Mouse (Mus musculus) mesoderm, embryonic 11.5 days (tissue): ENCODE data around the gene Dtx1.

Experiments
- DNase-seq: peaks from one replicate; pipeline ENCODE4 v3.0.0-alpha.2; 2012; ENCODE audit warnings: low read depth, low spot score

Gene Dtx1

DNA sequence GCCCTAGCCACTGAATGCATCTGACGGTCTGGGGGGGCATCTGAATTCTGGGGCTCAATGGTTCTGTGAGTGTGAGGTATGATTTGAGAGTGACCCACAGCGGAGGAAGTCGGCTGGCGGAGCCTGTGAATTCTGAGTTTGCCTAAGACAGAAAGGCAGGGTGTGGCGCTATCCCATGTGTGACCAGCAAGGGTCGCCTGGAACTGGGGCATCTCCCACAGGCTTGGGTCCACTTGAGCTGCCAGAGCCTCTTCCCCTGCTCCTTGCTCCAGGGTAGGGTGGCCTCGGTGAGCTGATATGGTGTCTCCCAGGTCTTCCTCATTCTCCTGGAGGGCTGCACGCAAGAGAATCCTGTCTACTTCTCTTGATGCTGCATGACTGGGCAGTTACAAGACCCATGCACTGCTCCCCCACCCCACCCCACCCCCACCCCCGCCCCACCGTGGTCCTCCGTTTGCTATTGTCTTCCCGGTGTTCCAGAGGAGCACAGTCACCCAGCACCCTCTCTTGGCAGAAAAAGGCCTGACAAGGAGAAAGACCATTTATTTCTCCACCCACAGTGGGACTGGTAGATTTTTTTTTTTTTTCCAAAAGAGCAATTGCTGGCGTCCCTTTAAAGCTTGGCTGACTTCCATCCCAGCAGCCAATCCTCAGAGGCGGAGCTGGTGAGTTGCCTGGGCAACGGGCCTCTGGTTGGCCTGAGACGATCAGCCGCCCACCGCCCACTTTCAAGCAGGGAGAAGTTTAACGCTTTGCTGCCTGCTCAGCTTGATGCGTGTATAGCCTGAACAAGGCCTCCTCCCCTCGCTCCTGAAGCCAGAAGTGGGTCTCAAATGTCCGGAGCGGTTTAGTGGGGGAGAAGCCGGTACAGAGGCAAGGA lies 31.8 kb downstream of the Dtx1 start:
- peak; percentile 94 for DNase-seq

DNA sequence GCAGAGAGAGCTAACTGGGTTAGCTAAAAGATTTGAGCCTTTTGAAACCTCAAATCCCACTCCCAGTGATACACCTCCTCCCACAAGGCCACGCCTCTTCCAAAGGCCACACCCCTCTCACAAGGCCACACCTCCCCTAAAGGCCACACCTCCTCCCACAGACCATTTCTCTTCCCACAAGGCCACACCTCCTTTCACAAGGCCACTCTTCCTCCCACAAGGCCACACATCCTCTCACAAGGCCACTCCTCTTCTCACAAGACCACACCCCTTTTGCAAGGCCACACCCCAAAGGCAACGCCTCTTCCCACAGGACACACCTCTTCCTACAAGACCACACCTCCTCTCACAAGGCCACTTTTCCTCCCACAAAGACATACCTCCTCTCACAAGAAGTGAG lies 34.2 kb downstream of the Dtx1 start:
- no peak for DNase-seq

DNA sequence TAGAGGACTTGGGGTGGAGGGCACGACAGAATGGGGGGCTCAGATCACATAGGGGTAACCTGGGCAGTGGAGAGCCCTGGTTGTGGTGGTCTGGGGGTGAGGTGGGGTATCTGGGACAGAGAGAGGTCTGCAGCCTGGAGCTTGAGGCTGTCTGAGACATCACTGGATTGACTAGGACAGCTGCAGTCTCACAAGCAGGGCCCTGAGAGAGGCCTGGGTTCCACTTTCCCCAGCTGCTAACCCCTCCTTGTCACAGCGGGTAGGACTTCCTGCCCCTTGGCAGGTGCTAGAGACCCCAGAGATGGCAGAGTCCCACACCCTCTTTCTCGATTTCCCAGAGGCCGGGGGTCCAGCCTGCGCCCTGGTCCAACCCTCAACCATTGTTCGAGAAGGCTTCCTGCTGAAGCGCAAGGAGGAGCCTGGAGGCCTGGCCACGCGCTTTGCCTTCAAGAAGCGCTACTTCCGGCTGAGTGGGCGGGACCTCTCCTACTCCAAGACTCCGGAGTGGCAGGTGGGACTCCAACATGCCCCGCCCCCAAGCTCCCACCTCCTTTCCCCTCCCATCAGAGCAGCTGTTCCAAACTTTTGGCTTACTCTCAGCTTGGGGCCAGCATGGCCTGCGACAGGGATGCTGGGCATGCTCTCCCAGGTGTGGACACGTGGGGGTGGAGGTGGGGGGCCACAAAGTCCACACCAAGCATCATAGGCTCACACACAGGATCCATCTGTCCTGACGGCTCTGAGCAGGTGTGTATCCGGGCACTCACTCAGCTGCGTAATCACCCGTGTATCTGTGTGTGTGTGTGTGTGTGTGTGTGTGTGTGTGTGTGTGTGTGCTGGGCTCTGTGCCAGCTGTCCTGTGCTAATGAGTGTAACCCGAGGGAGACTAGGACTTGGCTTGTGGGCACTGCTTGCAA lies 37.2 kb downstream of the Dtx1 start:
- peak; percentile 59 for DNase-seq

DNA sequence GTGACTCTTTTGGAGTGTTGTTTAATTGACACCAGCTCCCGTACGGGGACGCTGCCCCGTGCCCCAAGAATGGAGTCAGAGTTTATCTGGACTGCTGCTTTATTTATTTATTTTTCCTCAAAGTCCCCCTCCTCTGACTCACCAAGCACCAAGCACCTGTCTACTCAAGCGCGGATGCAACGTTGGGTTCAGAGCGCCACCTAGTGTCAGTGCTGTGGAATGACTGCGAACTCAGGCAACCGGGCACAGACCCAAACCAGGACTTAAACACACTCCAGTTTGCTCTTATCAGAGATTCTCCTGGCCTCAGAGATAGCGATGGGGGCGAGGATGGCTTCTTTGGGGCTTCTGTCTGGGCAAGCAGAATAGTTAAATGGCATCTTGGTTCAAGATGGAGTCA lies 38.1 kb downstream of the Dtx1 start:
- peak; percentile 77 for DNase-seq

DNA sequence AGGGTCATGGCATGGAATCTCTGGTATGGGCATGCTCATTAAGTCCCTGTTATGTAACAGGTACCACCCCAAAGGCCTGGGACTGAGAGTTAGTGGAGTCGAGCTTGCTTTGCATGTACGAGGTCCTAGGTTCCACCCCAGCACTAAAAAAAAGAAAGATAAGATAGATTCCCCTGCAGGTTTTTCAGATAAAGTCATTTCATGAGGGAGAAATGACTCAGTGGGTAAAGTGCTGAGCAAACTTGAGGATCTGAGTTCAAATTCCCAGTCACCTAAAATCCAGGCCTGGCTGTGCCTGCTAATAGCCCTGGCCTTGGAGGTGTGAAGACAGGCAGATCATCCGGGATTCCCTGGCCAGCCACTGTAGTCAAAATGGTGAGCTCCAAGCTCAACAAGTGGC lies 39.9 kb downstream of the Dtx1 start:
- no peak for DNase-seq

DNA sequence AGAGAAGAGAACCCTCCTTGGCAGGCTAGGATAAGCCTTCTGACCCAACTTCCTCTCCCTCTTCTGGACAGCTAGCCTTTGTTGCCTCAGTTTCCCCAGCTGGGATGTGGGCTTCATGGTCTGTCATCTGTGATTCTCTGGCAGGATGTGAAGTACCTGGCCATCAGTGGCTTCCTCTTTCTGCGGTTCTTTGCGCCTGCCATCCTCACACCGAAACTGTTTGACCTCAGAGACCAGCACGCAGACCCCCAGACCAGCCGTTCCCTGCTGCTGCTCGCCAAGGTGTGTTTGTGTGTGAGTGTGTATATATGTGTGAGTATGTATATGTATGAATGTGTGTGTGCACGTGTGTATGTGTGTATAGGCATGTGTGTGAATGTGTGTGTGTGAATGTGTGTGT lies 41.6 kb downstream of the Dtx1 start:
- no peak for DNase-seq

GRCm38 (mm10) chr5:120668761-120669160 lies 43.0 kb downstream of the Dtx1 start:
- no peak for DNase-seq

DNA sequence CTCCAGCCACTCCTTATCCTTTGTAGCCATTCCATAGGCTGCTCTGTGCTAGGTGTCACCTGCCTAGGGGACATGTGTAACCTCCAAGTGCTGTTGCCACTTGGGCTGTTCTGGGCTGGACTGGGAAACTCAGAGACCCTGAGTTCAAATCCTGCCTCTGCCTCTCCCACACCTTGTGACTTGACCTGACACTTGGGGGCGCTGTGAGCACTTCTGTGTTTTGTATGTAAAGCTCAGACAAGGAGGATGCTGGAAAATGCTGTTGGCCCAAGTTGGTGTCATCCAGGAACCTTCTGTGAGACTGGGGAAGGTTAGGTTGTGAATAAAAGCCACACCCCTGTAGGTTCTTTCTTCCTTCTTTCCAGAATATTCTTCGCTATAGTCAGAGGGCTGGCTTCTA lies 46.8 kb downstream of the Dtx1 start:
- no peak for DNase-seq

GRCm38 (mm10) chr5:120660816-120661215 lies 50.9 kb downstream of the Dtx1 start:
- no peak for DNase-seq

DNA sequence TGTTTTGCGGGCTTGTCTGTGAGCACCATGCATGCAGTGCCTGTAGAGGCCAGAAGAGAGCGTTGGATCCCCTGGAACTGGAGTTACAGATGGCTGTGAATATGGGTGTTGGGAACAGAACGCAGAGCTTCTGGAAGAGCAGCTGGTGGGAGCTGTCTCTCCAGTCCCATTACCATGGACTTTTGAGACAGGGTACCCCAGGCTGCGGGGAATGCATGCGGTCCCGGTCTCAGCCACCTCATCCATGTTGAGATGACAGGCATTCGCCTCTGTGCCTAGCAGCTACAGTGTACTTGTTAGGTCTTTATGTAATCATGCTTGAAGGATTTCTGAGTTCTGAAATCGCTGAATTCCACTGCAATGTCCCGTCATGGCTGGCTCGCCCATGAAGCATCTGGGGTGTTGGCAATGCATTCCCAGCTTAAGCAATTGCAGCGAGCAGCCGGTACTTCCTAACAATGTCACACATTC lies 55.4 kb downstream of the Dtx1 start:
- DNase-seq = no peak

GRCm38 (mm10) chr5:120653873-120654272 lies 57.9 kb downstream of the Dtx1 start:
- DNase-seq = no peak

DNA sequence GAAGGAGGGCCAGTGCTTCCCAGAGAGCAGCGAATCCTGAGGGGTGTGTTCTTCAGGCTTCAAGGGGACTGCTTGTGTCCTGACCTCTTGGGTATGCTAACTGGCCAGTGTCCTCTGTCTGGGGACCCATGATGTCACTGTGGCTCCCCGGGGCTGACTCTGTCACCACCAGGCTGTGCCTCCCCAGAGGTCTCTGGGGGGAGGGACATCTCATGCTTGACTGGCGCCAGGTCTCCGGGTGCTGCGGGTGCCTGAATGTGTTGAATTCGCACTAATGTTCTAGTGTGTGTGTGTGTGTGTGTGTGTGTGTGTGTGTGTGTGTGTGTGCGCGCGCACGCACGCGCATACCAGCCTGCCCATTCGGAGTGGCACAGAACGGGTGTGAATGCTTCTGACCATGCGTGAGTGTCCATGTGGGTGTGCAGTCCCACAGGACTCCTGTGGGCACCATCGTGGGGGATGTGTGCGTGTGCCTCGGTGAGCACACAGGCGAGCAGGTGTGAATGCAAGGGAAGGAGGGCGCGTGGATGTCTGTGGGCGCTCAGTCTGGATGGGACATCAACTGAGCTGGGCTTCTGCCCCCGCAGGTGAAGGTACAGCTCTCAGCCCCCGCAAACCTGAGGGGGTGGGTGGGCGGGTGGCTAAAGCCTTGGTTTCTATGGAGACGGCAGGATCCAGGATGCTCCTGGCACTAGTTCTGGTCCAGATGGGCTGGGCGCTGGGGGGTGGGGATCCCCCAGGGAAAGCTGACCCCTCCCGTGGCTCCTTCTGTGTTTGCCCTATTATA lies 58.6 kb downstream of the Dtx1 start:
- no peak for DNase-seq

GRCm38 (mm10) chr5:120651230-120651629 lies 60.5 kb downstream of the Dtx1 start:
- no peak for DNase-seq

DNA sequence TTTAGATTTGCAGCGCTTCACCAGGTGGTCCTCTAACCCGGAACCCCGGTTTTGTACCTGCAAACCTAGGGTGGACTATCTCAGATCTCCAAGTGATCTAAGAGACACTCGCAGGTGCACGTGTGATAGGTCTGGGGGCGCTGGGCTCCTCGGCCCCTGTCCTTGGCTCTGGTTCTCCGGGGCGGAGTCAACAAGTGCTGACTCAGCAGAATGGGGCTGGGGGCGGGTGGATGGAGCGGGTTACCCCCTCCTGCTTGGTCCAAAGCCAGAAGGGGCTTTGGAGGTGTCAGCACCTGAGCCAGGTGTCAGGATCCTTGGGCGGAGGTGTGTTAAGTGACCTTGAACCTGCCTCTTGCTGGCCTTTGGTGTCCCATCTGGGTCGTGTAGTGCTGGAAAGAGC lies 61.8 kb downstream of the Dtx1 start:
- DNase-seq = no peak

DNA sequence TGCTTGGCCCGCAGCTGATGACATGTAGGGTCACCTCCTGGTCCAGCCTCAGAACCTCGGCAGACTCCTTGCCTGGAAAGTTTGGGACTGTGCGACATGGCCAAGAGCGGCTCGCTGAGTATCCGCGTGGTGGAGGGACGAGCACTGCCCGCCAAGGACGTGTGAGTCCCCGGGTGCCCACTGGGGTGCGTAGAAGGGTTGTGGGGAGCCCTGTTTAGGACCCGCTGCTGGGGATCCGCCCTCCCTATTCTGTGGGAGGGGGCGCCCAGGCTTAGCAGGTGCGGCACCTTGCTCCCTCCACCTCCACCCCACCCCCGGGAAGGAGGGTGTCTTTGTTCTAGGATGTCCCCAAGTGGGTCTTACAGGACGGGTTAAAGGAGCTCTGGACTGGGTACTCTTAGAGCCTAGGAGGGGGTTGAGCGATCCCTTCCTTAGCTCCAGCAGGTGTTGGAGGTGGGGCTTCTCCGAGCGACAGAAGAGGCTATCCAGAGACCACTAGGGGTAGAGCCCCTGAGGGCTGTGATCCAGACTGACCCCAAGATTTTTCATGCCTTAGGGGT lies 62.3 kb downstream of the Dtx1 start:
- no peak for DNase-seq

- DNase-seq = peak; percentile 38
These were observed 63.0 kb downstream of the Dtx1 start, which contains the start of gene Rasal1 for GRCm38 (mm10) chr5:120648569-120649373. Rasal1 (plus strand) TSS chr5:120648812.

DNA sequence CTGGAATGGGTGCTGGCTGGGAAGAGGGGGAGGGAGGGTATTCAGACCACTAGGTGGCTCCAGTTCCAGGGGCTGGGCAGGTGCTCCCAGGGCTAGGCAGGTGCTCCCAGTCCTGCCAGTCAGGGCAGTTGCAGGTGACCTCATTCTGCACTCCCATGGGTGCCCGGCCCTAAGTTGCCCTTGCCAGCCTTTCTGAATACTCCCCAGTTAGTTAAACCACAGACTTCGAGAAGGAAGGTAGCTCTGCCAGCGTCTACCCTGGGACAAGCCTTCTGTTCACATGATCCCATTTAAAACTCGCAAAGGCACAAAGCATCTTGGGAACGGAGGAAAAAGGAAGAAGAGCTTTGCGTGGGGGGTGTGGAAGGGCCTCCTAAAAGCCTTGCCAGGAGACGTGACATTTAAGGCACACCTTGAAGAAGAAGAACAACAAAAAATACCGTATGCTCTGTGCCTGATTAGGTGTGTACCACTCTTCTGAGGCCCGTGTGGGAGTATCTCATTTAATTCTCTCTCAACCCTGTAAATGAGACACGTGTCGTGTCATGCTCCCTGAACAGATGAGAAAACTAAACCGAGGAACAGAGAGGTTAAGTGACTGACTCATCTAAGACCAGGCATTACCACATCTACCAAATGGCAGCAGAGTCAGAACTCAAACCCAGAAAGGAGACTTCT lies 63.8 kb downstream of the Dtx1 start:
- no peak for DNase-seq

DNA sequence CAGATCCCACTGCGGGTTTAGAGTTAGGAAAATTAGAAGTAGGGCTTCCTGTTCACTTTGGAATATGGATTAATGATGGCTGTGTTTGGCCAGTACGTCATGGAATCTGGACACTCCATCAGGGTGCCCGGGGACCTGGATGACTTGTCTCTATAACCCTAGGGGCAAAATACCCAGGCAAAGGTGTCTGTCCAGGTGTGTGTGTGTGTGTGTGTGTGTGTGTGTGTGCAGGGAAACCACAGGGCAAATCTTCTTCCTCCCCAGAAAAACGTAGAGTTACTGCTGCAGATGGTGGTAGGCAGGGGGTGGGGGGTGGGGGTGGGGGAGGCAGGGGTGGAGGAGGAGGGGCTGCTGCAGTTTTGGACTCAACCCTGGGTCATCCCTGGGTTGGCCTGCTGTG lies 64.4 kb downstream of the Dtx1 start:
- no peak for DNase-seq

DNA sequence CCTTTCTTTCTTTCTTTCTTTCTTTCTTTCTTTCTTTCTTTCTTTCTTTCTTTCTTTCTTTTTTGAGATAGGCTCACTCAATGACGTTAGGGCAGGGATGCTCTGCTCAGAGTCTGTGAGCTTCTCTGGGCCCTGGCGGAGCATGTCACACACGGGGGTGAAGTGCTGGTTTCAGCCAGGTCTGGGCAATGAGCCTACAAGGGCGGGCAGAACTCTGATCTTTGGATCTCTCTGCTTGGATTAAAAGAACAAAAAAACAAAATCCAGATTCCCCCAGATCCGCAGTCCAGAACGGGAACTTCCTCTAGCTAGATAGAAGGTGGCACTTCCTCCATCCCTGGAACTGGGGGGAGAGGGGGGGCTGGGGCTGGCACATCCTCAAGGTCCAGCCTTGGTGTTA lies 65.9 kb downstream of the Dtx1 start:
- DNase-seq = no peak

GRCm38 (mm10) chr5:120644227-120644626 lies 67.5 kb downstream of the Dtx1 start:
- no peak for DNase-seq
